Mouse (Mus musculus) megakaryocyte progenitor cell, adult 5-6 weeks (primary cell): ENCODE measurements around the gene Stard3. TPM values are rescaled to one million over a fixed set of nuclear protein-coding genes. Genes with fewer than 3 reads are reported as not detected.

Experiments
- ATAC-seq: replicated peaks from 2 replicates; pipeline ENCODE4 v1.8.0; 2016; ENCODE audit warnings: mild to moderate bottlenecking, moderate TSS enrichment, inconsistent platforms; ENCODE audit not compliant: poor library complexity
- total RNA-seq, 2 experiments: library from RNA; stranded (forward) in 1 of 2; stranded (reverse) in 1 of 2; fragments of 157-497, 149-512 nt in 1 of 2; fragments of 200-1000 nt in 1 of 2; gene quantifications; 2 replicates each; pipeline versions ENCODE4 v1.2.3 to v1.2.4; 2015 to 2017

Stard3 gene
- total RNA-seq, 2 experiments from 2014 or later, result 12.0 to 17.8 TPM

GRCm38 (mm10) chr11:98392645-98393044 is 34.5 kb downstream of the Stard3 start:
- peak; percentile 62 for ATAC-seq

GRCm38 (mm10) chr11:98393317-98393716 is 35.1 kb downstream of the Stard3 start:
- ATAC-seq, result peak; percentile 62

- ATAC-seq, result no peak
Measured at GRCm38 (mm10) chr11:98394301-98394700, 36.1 kb downstream of the Stard3 start.

GRCm38 (mm10) chr11:98395041-98395440 is 36.9 kb downstream of the Stard3 start:
- ATAC-seq, result peak; percentile 50

GRCm38 (mm10) chr11:98397946-98398345 is 39.8 kb downstream of the Stard3 start:
- ATAC-seq, result no peak

GRCm38 (mm10) chr11:98400161-98400726 is 42.1 kb downstream of the Stard3 start, which contains the start of gene Pgap3:
TSS of gene Pgap3 (minus strand) at chr11:98400490.
- ATAC-seq, result peak; percentile 93

GRCm38 (mm10) chr11:98400816-98401215 is 42.6 kb downstream of the Stard3 start:
- ATAC-seq, result no peak

GRCm38 (mm10) chr11:98406621-98407020 is 48.5 kb downstream of the Stard3 start:
- ATAC-seq, result no peak

GRCm38 (mm10) chr11:98408872-98409271 is 50.7 kb downstream of the Stard3 start:
- ATAC-seq, result no peak

- no peak for ATAC-seq
Measured at GRCm38 (mm10) chr11:98409341-98409822, 51.2 kb downstream of the Stard3 start.

- no peak for ATAC-seq
Measured at GRCm38 (mm10) chr11:98412273-98412796, 54.2 kb downstream of the Stard3 start, which contains the start of gene Erbb2. TSS of gene Erbb2 (plus strand) at chr11:98412470.

GRCm38 (mm10) chr11:98412797-98413301 is 54.7 kb downstream of the Stard3 start:
- ATAC-seq, result no peak

GRCm38 (mm10) chr11:98413731-98414130 is 55.6 kb downstream of the Stard3 start:
- ATAC-seq, result no peak

GRCm38 (mm10) chr11:98414162-98414561 is 56.0 kb downstream of the Stard3 start:
- ATAC-seq, result no peak

- peak; percentile 50; the same call in 1 of the 2 replicates for ATAC-seq
Measured at GRCm38 (mm10) chr11:98417074-98417473, 58.9 kb downstream of the Stard3 start.

- ATAC-seq, result no peak
Measured at GRCm38 (mm10) chr11:98418273-98418672, 60.1 kb downstream of the Stard3 start.

GRCm38 (mm10) chr11:98418939-98419547 is 60.9 kb downstream of the Stard3 start:
- no peak for ATAC-seq

GRCm38 (mm10) chr11:98426592-98426991 is 68.4 kb downstream of the Stard3 start:
- ATAC-seq, result no peak

- no peak for ATAC-seq
Measured at GRCm38 (mm10) chr11:98428436-98428835, 70.3 kb downstream of the Stard3 start.
